Mouse (Mus musculus): ENCODE results near the gene Cript. TPM values are rescaled to one million over a fixed set of nuclear protein-coding genes. Genes with fewer than 3 reads are reported as not detected.

The Cript gene
- polyA plus RNA-seq (2015; fragmentation: Nextera tagmentation; extraction: Ambion mirVana) = 64.4 and 66.6 TPM in 2 replicates

GRCm38 (mm10) chr17:87025269-87025949, at the start of gene Cript, which contains the start of gene Pigf:
Gene Cript, plus strand, starts transcription at chr17:87025550.
Gene Pigf, minus strand, starts transcription at chr17:87025406.
- ATAC-seq = peak; percentile 99
- H3K4me3 ChIP-seq (ENCODE audit: low read depth, low read length) = peak within 1 kb of the TSS; percentile 88
- no peaks in the 10 kb centered on the region for H3K9me3 ChIP-seq (ENCODE audit: low read length)
- peak within 1 kb of the TSS; percentile 82 for H3K9ac ChIP-seq (replicated peaks)
- WGBS (ENCODE audit: insufficient replicate concordance) = under 1% methylated on average over 38 of the region's 43 CpGs
- H3K27me3 ChIP-seq (ENCODE audit: insufficient read depth, low read length) = no peaks in the 10 kb centered on the region
- peaks cover 14% of the 10 kb centered on the region for H3K4me1 ChIP-seq (ENCODE audit: insufficient read depth)
- peak; percentile 99 for DNase-seq
- H3K4me2 ChIP-seq (ENCODE audit: low read depth, low read length) = peak within 1 kb of the TSS; percentile 93
- TF ChIP-seq CTCF (IDR thresholded peaks at IDR 0.05; ENCODE audit: low read depth) (no peak), EP300 (IDR thresholded peaks at IDR 0.05; ENCODE audit: low read depth) (no peak)
- H3K27ac ChIP-seq (ENCODE audit: low read depth) = peak within 1 kb of the TSS; percentile 85
- H3K36me3 ChIP-seq (replicated peaks; ENCODE audit: insufficient read depth, low read length) = peaks cover 11% of the 10 kb centered on the region; the same call in 1 of the 2 replicates

GRCm38 (mm10) chr17:86976387-86976786, 49.0 kb upstream of the Cript start:
- peaks cover 4% of the 10 kb centered on the region; the same call in 1 of the 2 replicates for H3K4me1 ChIP-seq (ENCODE audit: insufficient read depth)
- 66% methylated on average over 10 of the region's 10 CpGs for WGBS (ENCODE audit: insufficient replicate concordance)
- H3K36me3 ChIP-seq (replicated peaks; ENCODE audit: insufficient read depth, low read length) = 0 out of 2 replicates have a peak, but pooled peaks cover 4% of the 10 kb centered on the region
- no peaks in the 10 kb centered on the region for H3K27me3 ChIP-seq (ENCODE audit: insufficient read depth, low read length)
- no peak overlapping the region for H3K27ac ChIP-seq (ENCODE audit: low read depth)
- ATAC-seq (no peak), DNase-seq (no peak)
- H3K9ac ChIP-seq (replicated peaks) = no peak overlapping the region
- H3K4me3 ChIP-seq (ENCODE audit: low read depth, low read length) = no peak overlapping the region
- no peak for TF ChIP-seq CTCF (IDR thresholded peaks at IDR 0.05; ENCODE audit: low read depth)
- TF ChIP-seq EP300 (IDR thresholded peaks at IDR 0.05; ENCODE audit: low read depth) = no peak
- no peaks in the 10 kb centered on the region for H3K9me3 ChIP-seq (ENCODE audit: low read length)
- no peak overlapping the region for H3K4me2 ChIP-seq (ENCODE audit: low read depth, low read length)

- Histone ChIP-seq H3K4me2 (ENCODE audit: low read depth, low read length) (no peak overlapping the region), H3K4me1 (ENCODE audit: insufficient read depth) (no peaks in the 10 kb centered on the region), H3K9me3 (ENCODE audit: low read length) (no peaks in the 10 kb centered on the region), H3K9ac (replicated peaks) (no peak overlapping the region), H3K27me3 (ENCODE audit: insufficient read depth, low read length) (no peaks in the 10 kb centered on the region), H3K4me3 (ENCODE audit: low read depth, low read length) (no peak overlapping the region), H3K27ac (ENCODE audit: low read depth) (no peak overlapping the region), H3K36me3 (replicated peaks; ENCODE audit: insufficient read depth, low read length) (0 out of 2 replicates have a peak, but pooled peaks cover 4% of the 10 kb centered on the region)
- WGBS (ENCODE audit: insufficient replicate concordance) = 41% methylated on average over 6 of the region's 6 CpGs
- ATAC-seq (no peak), DNase-seq (no peak)
- TF ChIP-seq EP300 (IDR thresholded peaks at IDR 0.05; ENCODE audit: low read depth) (no peak), CTCF (IDR thresholded peaks at IDR 0.05; ENCODE audit: low read depth) (no peak)
These were observed 46.9 kb upstream of the Cript start for GRCm38 (mm10) chr17:86978496-86978895.

GRCm38 (mm10) chr17:86981205-86981604, 44.1 kb upstream of the Cript start:
- ATAC-seq (no peak), DNase-seq (no peak)
- no peak overlapping the region for H3K27ac ChIP-seq (ENCODE audit: low read depth)
- TF ChIP-seq CTCF (IDR thresholded peaks at IDR 0.05; ENCODE audit: low read depth) (no peak), EP300 (IDR thresholded peaks at IDR 0.05; ENCODE audit: low read depth) (no peak)
- H3K27me3 ChIP-seq (ENCODE audit: insufficient read depth, low read length) = no peaks in the 10 kb centered on the region
- H3K4me3 ChIP-seq (ENCODE audit: low read depth, low read length) = no peak overlapping the region
- H3K4me2 ChIP-seq (ENCODE audit: low read depth, low read length) = no peak overlapping the region
- H3K9ac ChIP-seq (replicated peaks) = no peak overlapping the region
- no peaks in the 10 kb centered on the region for H3K36me3 ChIP-seq (replicated peaks; ENCODE audit: insufficient read depth, low read length)
- no peaks in the 10 kb centered on the region for H3K9me3 ChIP-seq (ENCODE audit: low read length)
- 62% methylated on average over 1 of the region's 1 CpGs for WGBS (ENCODE audit: insufficient replicate concordance)
- H3K4me1 ChIP-seq (ENCODE audit: insufficient read depth) = no peaks in the 10 kb centered on the region

- 92% methylated on average over 2 of the region's 2 CpGs for WGBS (ENCODE audit: insufficient replicate concordance)
- no peak for ATAC-seq
These were observed 43.6 kb upstream of the Cript start for GRCm38 (mm10) chr17:86981701-86982100.

GRCm38 (mm10) chr17:86982497-86982896, 42.9 kb upstream of the Cript start:
- Histone ChIP-seq H3K9me3 (ENCODE audit: low read length) (no peaks in the 10 kb centered on the region), H3K4me2 (ENCODE audit: low read depth, low read length) (no peak overlapping the region), H3K27me3 (ENCODE audit: insufficient read depth, low read length) (no peaks in the 10 kb centered on the region), H3K27ac (ENCODE audit: low read depth) (no peak overlapping the region), H3K36me3 (replicated peaks; ENCODE audit: insufficient read depth, low read length) (no peaks in the 10 kb centered on the region), H3K4me3 (ENCODE audit: low read depth, low read length) (no peak overlapping the region), H3K9ac (replicated peaks) (no peak overlapping the region), H3K4me1 (ENCODE audit: insufficient read depth) (no peaks in the 10 kb centered on the region)
- TF ChIP-seq EP300 (IDR thresholded peaks at IDR 0.05; ENCODE audit: low read depth) (no peak), CTCF (IDR thresholded peaks at IDR 0.05; ENCODE audit: low read depth) (no peak)
- DNase-seq = no peak
- peak; percentile 36 for ATAC-seq
- 75% methylated on average over 9 of the region's 9 CpGs for WGBS (ENCODE audit: insufficient replicate concordance)

More at GRCm38 (mm10) chr17:86981701-86982100, 43.6 kb upstream of the Cript start:
- TF ChIP-seq CTCF (IDR thresholded peaks at IDR 0.05; ENCODE audit: low read depth) = no peak
- TF ChIP-seq EP300 (IDR thresholded peaks at IDR 0.05; ENCODE audit: low read depth) = no peak
- Histone ChIP-seq H3K4me1 (ENCODE audit: insufficient read depth) (no peaks in the 10 kb centered on the region), H3K4me3 (ENCODE audit: low read depth, low read length) (no peak overlapping the region), H3K9me3 (ENCODE audit: low read length) (no peaks in the 10 kb centered on the region), H3K27ac (ENCODE audit: low read depth) (no peak overlapping the region), H3K9ac (replicated peaks) (no peak overlapping the region), H3K27me3 (ENCODE audit: insufficient read depth, low read length) (no peaks in the 10 kb centered on the region), H3K4me2 (ENCODE audit: low read depth, low read length) (no peak overlapping the region), H3K36me3 (replicated peaks; ENCODE audit: insufficient read depth, low read length) (no peaks in the 10 kb centered on the region)
- no peak for DNase-seq

Measured in liver, postnatal 0 days (tissue).